Mouse (Mus musculus) stomach, embryonic 16.5 days (tissue): ENCODE results near the gene 4921517D22Rik. TPM values are rescaled to one million over a fixed set of nuclear protein-coding genes. Genes with fewer than 3 reads are reported as not detected.
A peak's percentile ranks its signal among the peaks of the same experiment; 100 is the strongest.

Experiments
- ATAC-seq: fragments of 200-750 bp; cut with Nextera tagmentation; 2 replicates; pipeline ENCODE4 v1.8.0; 2017; ENCODE audit warnings: moderate number of reproducible peaks, moderate TSS enrichment; ENCODE audit not compliant: insufficient read depth, low FRiP score
- H3K27ac ChIP-seq: fragments of 300-500 bp; sonication (generic); 2 replicates; pipeline ENCODE4 v1.5.1; 2014; ENCODE audit warnings: low read length
- H3K27me3 ChIP-seq: fragments of 300-500 bp; sonication (generic); 2 replicates; pipeline ENCODE4 v1.6.1; 2014; ENCODE audit warnings: low read length, control low read depth, mixed read lengths; ENCODE audit not compliant: control insufficient read depth, insufficient read depth
- H3K36me3 ChIP-seq: fragments of 300-500 bp; sonication (generic); 2 replicates; pipeline ENCODE4 v1.6.1; 2014; ENCODE audit warnings: low read length; ENCODE audit not compliant: control insufficient read depth, insufficient read depth
- H3K4me1 ChIP-seq: fragments of 300-500 bp; sonication (generic); 2 replicates; pipeline ENCODE4 v1.6.1; 2014; ENCODE audit warnings: low read length, control low read depth, mixed read lengths; ENCODE audit not compliant: control insufficient read depth, insufficient read depth
- H3K4me2 ChIP-seq: fragments of 300-500 bp; sonication (generic); 2 replicates; pipeline ENCODE4 v1.6.1; 2014; ENCODE audit warnings: low read depth, low read length, mixed read lengths
- H3K4me3 ChIP-seq: fragments of 300-500 bp; sonication (generic); replicated peaks from 2 replicates; pipeline ENCODE4 v1.5.1; 2014; ENCODE audit warnings: mild to moderate bottlenecking, low read length
- H3K9ac ChIP-seq: fragments of 300-500 bp; sonication (generic); 2 replicates; pipeline ENCODE4 v1.6.1; 2014; ENCODE audit warnings: low read length
- H3K9me3 ChIP-seq: fragments of 300-500 bp; sonication (generic); replicated peaks from 2 replicates; pipeline ENCODE4 v1.6.1; 2016; ENCODE audit warnings: low read length, control low read depth; ENCODE audit not compliant: control insufficient read depth
- WGBS: fragments of 180-500 bp; shearing (Covaris S2); extraction: QIAGEN DNeasy Blood & Tissue Kit; methylation state at CpG from one replicate; pipeline ENCODE4 v1.1.7; 2014; 5-methylcytosine and 5-hydroxymethylcytosine counted together
- polyA plus RNA-seq: library from polyadenylated mRNA; unstranded; fragments of >200 nt; fragmentation: Nextera tagmentation; extraction: Ambion mirVana; gene quantifications from 2 replicates; pipeline ENCODE4 v1.2.1, GENCODE M21; 2015

The 4921517D22Rik gene
- polyA plus RNA-seq, 1 experiment from 2014 or later, result not detected

- Histone ChIP-seq H3K4me3 (no peak overlapping the region), H3K27me3 (no peaks in the 10 kb centered on the region), H3K4me1 (no peaks in the 10 kb centered on the region), H3K9ac (no peak overlapping the region), H3K36me3 (no peaks in the 10 kb centered on the region), H3K9me3 (no peaks in the 10 kb centered on the region), H3K27ac (no peak overlapping the region), H3K4me2 (no peak overlapping the region)
- WGBS, result 15% methylated on average over 7 of the region's 7 CpGs
- ATAC-seq, result no peak
Measured at GRCm38 (mm10) chr13:59682629-59683028, 11.3 kb downstream of the 4921517D22Rik start.

- WGBS, result 59% methylated on average over 4 of the region's 4 CpGs
Measured at GRCm38 (mm10) chr13:59679908-59680307, 14.0 kb downstream of the 4921517D22Rik start.

GRCm38 (mm10) chr13:59679306-59679705 is 14.6 kb downstream of the 4921517D22Rik start:
- Histone ChIP-seq H3K36me3 (no peaks in the 10 kb centered on the region), H3K4me1 (peaks cover under 1% of the 10 kb centered on the region; the same call in 1 of the 2 replicates), H3K9ac (no peak overlapping the region), H3K27me3 (no peaks in the 10 kb centered on the region), H3K27ac (no peak overlapping the region), H3K4me2 (no peak overlapping the region), H3K4me3 (no peak overlapping the region), H3K9me3 (no peaks in the 10 kb centered on the region)
- no peak for ATAC-seq
- 34% methylated on average over 4 of the region's 4 CpGs for WGBS

More at GRCm38 (mm10) chr13:59679908-59680307, 14.0 kb downstream of the 4921517D22Rik start:
- Histone ChIP-seq H3K4me2 (no peak overlapping the region), H3K27me3 (no peaks in the 10 kb centered on the region), H3K4me3 (no peak overlapping the region), H3K9ac (no peak overlapping the region), H3K36me3 (no peaks in the 10 kb centered on the region), H3K27ac (no peak overlapping the region), H3K4me1 (no peaks in the 10 kb centered on the region), H3K9me3 (no peaks in the 10 kb centered on the region)
- no peak for ATAC-seq

- WGBS, result 70% methylated on average over 12 of the region's 12 CpGs
- no peak for ATAC-seq
- no peaks in the 10 kb centered on the region for H3K36me3 ChIP-seq
- no peaks in the 10 kb centered on the region for H3K27me3 ChIP-seq
- no peak overlapping the region for H3K27ac ChIP-seq
- no peaks in the 10 kb centered on the region for H3K9me3 ChIP-seq
- H3K4me2 ChIP-seq, result no peak overlapping the region
- H3K9ac ChIP-seq, result no peak overlapping the region
- H3K4me3 ChIP-seq, result no peak overlapping the region
- H3K4me1 ChIP-seq, result peaks cover 11% of the 10 kb centered on the region
Measured at GRCm38 (mm10) chr13:59676316-59677229, 17.3 kb downstream of the 4921517D22Rik start.

- peak; percentile 89 for ATAC-seq
- H3K36me3 ChIP-seq, result no peaks in the 10 kb centered on the region
- peak within 1 kb of the TSS; percentile 68 for H3K4me3 ChIP-seq
- peaks cover 11% of the 10 kb centered on the region for H3K4me1 ChIP-seq
- peak within 1 kb of the TSS; percentile 80 for H3K9ac ChIP-seq
- under 1% methylated on average over 42 of the region's 61 CpGs for WGBS
- peak within 1 kb of the TSS; percentile 56 for H3K4me2 ChIP-seq
- no peaks in the 10 kb centered on the region for H3K9me3 ChIP-seq
- H3K27me3 ChIP-seq, result no peaks in the 10 kb centered on the region
- peak within 1 kb of the TSS; percentile 78 for H3K27ac ChIP-seq
Measured at GRCm38 (mm10) chr13:59675151-59676011, 18.5 kb downstream of the 4921517D22Rik start, which contains the start of gene Golm1. TSS of gene Golm1 (minus strand) at chr13:59675811.

- peak overlapping the region; percentile 78 for H3K27ac ChIP-seq
- ATAC-seq, result no peak
- 3% methylated on average over 13 of the region's 13 CpGs for WGBS
- no peaks in the 10 kb centered on the region for H3K9me3 ChIP-seq
- H3K4me2 ChIP-seq, result peak overlapping the region; percentile 56
- no peaks in the 10 kb centered on the region for H3K36me3 ChIP-seq
- no peaks in the 10 kb centered on the region for H3K27me3 ChIP-seq
- H3K4me1 ChIP-seq, result peaks cover 12% of the 10 kb centered on the region
- H3K9ac ChIP-seq, result peak overlapping the region; percentile 80
- peak overlapping the region; percentile 68 for H3K4me3 ChIP-seq
Measured at GRCm38 (mm10) chr13:59674761-59675150, 19.2 kb downstream of the 4921517D22Rik start.

- WGBS, result 17% methylated on average over 3 of the region's 3 CpGs
- no peak for ATAC-seq
- peak overlapping the region; percentile 46; the same call in 1 of the 2 replicates for H3K27ac ChIP-seq
- peak overlapping the region; percentile 68 for H3K4me3 ChIP-seq
- H3K9ac ChIP-seq, result peak overlapping the region; percentile 63
- peaks cover 17% of the 10 kb centered on the region for H3K4me1 ChIP-seq
- H3K4me2 ChIP-seq, result peak overlapping the region; percentile 56
- no peaks in the 10 kb centered on the region for H3K9me3 ChIP-seq
- H3K27me3 ChIP-seq, result no peaks in the 10 kb centered on the region
- H3K36me3 ChIP-seq, result no peaks in the 10 kb centered on the region
Measured at GRCm38 (mm10) chr13:59674215-59674614, 19.7 kb downstream of the 4921517D22Rik start.

GRCm38 (mm10) chr13:59673597-59673996 is 20.3 kb downstream of the 4921517D22Rik start:
- peaks cover 21% of the 10 kb centered on the region for H3K4me1 ChIP-seq
- WGBS, result 48% methylated on average over 7 of the region's 7 CpGs
- peak overlapping the region; percentile 42; the same call in 1 of the 2 replicates for H3K27ac ChIP-seq
- no peaks in the 10 kb centered on the region for H3K9me3 ChIP-seq
- H3K9ac ChIP-seq, result peak overlapping the region; percentile 62
- H3K4me3 ChIP-seq, result peak overlapping the region; percentile 21
- H3K4me2 ChIP-seq, result peak overlapping the region; percentile 56
- ATAC-seq, result no peak
- H3K27me3 ChIP-seq, result no peaks in the 10 kb centered on the region
- no peaks in the 10 kb centered on the region for H3K36me3 ChIP-seq
